Mouse (Mus musculus) gastrocnemius, postnatal 10 days (tissue): ENCODE results near the gene Zfp618. TPM values are rescaled to one million over a fixed set of nuclear protein-coding genes. Genes with fewer than 3 reads are reported as not detected.
A peak's percentile ranks its signal among the peaks of the same experiment; 100 is the strongest.

ENCODE experiments used
- DNase-seq: peaks from one replicate; pipeline ENCODE4 v3.0.0; 2021; ENCODE audit warnings: mixed read lengths
- total RNA-seq, 2 experiments: library from RNA; stranded (reverse); gene quantifications; 2 replicates each; pipeline ENCODE4 v1.2.3; 2021

Gene Zfp618
- total RNA-seq, 2 experiments from 2014 or later, result 1.9 to 3.0 TPM

DNA sequence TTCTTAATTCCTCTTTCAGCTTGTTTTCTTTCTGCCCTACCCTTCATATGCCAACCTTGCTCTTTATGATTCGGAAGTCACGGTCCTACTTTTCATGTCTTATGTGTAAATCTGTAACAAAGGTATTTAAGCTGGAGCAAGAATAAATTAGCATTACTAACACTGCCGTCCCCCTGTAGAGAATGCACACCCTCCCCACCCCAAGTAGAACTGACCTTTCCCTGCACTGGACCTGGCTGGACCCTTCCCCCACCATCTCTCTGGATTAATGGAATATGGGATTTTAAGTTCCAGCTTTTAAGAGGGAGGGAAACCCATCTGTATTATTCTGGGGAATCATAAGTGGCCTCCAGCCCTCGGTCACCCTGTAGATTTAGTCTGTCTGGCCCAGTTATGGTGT, 65.9 kb downstream of the Zfp618 start:
- no peak for DNase-seq

DNA sequence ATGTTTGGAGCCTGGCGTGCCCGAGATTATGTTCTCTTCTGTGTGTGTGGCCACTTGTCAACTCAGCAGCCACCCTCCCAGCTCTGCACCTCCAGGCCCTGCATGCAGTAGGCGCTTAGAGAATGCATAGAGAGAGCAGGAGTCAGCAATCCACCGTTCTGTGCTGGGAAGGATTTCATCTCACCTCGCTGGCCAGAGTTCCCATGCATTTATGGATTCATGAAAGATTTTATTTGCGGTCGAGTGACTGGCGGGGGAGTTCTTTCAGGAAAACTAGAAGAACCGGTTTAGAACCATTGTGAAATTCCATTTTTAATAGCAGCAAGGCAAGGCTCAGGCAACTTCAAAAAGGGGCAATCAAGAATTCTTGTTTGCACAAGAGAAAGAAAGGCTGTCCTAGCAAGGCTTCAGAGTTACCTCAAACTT, 67.2 kb downstream of the Zfp618 start:
- no peak for DNase-seq

- no peak for DNase-seq
Observed at GRCm38 (mm10) chr4:63033724-63034123, 68.4 kb downstream of the Zfp618 start.

GRCm38 (mm10) chr4:63035991-63036390, 70.6 kb downstream of the Zfp618 start:
- no peak for DNase-seq

- DNase-seq, result no peak
Observed at GRCm38 (mm10) chr4:63036790-63037189, 71.4 kb downstream of the Zfp618 start.

DNA sequence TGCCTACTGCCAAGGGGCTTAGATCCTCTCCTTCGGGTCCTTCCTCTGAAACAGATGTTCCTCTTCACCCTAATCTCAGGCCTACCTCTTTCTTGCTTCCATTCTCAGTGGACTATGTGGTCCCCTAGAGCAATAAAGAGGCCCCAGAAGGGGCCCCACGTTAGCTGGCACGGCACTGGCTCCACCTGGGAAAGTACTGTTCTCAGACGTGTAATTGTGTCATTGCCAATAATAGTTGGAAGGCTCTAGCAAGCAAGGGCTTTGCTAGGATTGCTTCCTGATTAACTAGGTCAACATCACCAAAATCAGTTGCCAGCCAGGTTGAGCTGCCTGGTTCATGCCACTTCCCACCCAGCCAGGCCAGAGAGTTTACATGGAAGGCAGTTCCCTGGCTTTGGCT, 72.2 kb downstream of the Zfp618 start:
- DNase-seq, result peak; percentile 1

GRCm38 (mm10) chr4:63038265-63038664, 72.9 kb downstream of the Zfp618 start:
- DNase-seq, result peak; percentile 1

DNA sequence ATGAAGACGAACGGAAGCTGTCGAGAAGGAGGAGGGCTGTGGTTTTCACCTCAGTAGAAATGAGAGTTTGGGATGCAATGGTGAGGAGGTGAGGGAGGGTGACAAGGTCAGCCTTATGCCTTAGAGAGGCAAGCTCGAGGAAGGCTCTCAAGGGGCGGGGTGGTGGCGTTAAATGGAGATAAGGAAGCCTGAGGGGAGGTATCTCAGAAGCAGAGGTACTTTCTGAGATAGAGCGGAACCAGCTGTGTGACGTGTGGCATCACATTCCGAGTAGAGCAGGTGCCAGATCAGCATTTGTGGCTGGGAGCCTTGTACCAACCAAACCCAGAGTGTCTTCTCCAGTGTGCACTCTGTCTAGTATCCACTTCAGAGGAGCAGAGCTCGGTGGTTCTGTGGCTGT, 73.6 kb downstream of the Zfp618 start:
- peak; percentile 1 for DNase-seq

- no peak for DNase-seq
Observed at GRCm38 (mm10) chr4:63048606-63049005, 83.2 kb downstream of the Zfp618 start.

DNA sequence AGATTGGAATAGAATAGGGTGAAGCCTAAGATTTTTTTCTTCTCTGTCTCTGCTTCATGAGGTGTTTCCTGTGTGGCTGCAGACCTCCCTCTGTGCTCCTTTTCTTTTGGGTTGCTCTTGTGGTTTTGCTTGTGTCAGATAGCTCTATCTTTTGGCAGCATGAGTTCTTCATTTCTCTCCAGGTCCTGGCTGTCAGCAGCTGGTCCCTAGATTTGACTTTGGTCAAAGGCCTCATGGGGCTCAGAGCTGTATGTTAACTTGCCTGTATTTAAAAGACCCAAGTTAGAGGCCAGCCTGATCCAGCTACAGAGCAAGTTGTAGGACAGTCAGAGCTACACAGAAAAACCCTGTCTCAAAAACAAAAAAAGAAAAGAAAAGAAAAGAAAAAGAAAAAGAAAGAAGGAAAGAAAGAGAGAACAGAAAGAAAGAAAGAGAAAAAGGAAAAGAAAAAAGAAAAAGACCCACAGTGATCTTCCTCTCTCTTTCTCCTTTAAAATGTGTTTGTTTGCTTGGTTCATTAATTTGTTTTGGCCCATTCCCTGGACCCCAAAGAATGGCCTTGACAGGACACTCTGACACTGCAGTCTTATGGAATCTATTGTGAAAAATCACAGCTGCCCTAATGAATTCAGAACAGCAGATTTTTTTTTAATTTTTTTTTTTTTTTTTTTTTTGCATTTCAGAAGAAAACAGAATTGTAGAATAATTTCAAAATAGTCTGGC, 84.4 kb downstream of the Zfp618 start:
- DNase-seq, result no peak

GRCm38 (mm10) chr4:63050319-63050676, 84.9 kb downstream of the Zfp618 start:
- DNase-seq, result no peak

GRCm38 (mm10) chr4:63050949-63051348, 85.6 kb downstream of the Zfp618 start:
- no peak for DNase-seq

GRCm38 (mm10) chr4:63051940-63052661, 86.7 kb downstream of the Zfp618 start:
- no peak for DNase-seq

DNA sequence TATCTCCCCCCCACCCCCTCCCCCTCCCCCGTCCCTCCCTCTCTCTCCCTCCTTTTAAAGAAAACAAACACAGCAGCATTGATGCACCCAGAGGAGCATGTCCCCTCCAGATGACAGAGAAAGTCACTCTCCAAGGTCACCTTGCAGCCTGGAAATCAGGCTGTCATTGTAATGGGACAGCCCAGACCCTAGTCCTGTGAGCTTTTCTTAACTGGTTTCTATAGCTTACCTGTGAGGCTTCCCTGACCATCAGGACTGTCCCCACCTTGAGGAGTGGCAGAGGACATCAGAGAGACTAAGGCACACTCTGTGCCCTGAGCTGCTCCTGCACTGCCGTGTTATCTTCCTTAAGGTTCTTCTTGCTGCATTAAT, 87.3 kb downstream of the Zfp618 start:
- DNase-seq, result no peak

DNA sequence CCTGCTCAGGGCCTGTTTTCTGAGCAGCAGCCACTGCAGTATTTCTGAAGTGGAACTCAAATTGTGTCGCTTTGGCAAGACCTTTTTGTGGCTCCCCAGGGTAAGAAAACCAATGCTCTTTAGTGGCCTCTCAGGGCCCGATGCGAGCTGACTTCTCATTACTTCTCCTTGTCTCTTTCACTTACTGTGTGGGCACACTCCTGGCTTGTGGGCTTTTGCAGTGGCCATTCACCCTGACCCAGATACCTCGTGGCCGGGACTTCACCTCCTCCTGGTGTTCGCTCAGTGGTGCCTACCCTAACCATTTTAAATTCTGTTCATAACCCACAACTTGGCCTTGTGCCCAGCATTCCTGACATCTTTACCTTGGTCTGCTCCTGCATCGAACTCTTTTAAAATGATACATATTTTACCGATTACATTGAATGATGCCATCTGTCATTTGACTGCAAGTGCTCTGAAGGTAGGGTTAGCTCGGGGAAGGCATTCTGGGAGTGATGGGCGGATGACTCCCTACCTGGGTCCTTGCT, 89.9 kb downstream of the Zfp618 start:
- no peak for DNase-seq

- no peak for DNase-seq
Observed at GRCm38 (mm10) chr4:63056641-63057415, 91.5 kb downstream of the Zfp618 start.

DNA sequence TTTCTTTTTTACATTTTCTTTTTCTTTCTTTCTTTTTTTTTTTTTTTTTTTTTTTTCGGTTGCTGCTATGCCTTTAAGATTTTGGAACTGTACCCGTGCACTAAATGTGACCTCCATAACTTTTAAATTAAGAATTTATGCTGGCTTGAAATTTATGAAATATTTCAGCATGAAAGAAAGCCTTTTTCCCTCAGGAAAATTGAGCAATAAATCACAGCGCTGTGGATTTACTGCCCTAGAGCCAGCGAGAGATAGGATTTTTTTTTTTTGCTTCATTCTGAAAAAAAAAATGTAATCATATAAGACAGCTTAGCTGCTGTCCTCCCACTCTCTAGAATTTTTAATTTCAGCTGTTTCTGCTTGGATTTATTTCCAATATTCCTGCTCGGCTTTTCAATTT, 92.2 kb downstream of the Zfp618 start:
- DNase-seq, result no peak

- DNase-seq, result no peak
Observed at GRCm38 (mm10) chr4:63058686-63059085, 93.3 kb downstream of the Zfp618 start.

GRCm38 (mm10) chr4:63060358-63060757, 95.0 kb downstream of the Zfp618 start:
- DNase-seq, result no peak

DNA sequence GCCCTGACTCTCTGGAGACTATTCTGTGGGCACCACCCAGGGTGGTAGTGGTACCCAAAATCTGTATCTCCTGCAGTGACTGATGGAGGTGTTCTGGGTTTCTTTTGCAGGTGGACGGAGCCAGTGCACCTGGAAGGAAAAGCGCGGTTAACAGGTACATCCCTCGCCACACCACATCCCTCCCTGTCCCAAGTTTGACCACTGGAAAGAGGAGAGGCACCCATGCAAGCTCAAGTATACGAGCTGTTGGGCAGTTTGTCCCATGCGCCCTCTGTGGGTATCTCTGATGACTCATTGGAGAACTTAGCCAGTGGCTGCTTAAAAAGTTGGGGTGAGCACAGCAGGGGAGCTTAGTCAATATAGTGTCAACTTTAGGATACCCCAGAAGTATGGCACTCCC, 96.0 kb downstream of the Zfp618 start:
- peak; percentile 2 for DNase-seq

DNA sequence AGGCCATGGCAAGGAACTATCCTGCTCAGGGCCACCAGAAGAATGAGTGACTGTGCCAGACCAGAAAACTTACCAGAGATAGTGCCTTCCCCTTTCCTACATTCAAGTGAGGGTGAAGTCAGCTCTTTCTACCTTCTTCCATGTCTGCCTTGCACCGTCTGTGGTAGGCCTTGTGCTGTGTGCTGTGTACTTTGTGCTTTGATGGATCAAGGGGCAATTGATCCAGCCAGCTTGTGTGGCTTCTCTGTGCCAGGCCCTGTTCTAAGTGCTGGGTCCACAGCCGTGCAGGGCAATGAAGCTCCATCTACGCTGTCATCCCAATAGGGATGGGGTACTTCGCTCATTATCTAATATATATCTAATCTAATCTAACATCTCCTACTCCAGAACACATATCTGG, 98.0 kb downstream of the Zfp618 start:
- DNase-seq, result peak; percentile 2

- peak; percentile 2 for DNase-seq
Observed at GRCm38 (mm10) chr4:63064911-63065310, 99.5 kb downstream of the Zfp618 start.

GRCm38 (mm10) chr4:63066796-63067195, 101.4 kb downstream of the Zfp618 start:
- peak; percentile 1 for DNase-seq
